Mouse (Mus musculus): ENCODE measurements around the gene Aldob. TPM values are rescaled to one million over a fixed set of nuclear protein-coding genes. Genes with fewer than 3 reads are reported as not detected.

Aldob gene
- 0.17 and 0.79 TPM in 2 replicates for polyA plus RNA-seq (2014; fragmentation: Nextera tagmentation; extraction: Ambion mirVana)

DNA sequence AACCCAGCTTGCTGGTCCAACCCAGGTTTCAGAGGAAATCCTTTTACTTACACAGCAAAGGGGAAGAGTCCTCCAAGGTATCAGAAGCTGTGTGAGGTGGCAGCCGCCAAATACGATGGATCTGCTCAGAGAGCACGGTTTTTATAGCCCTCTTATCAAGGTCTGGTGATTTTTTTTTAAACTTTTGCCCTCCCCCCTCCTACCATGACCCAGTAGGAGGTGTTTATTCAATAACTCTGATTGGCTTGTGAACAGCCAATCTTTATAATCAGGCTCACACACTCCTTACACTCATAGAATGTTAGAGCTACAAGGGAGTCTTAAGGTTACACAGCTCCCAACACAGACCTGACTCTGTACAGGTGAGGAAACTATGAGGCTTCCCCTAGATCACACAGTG lies at the start of gene Aldob:
TSS of gene Aldob (minus strand) at position 164 of the 400 bp plus-strand sequence.
- Histone ChIP-seq H3K9me3 (replicated peaks; ENCODE audit: control insufficient read depth, low read length) (no peaks in the 10 kb centered on the region), H3K36me3 (ENCODE audit: control insufficient read depth, insufficient read depth, low read length) (no peaks in the 10 kb centered on the region), H3K4me2 (no peak within 1 kb of the TSS), H3K27me3 (ENCODE audit: control insufficient read depth, insufficient read depth, low read length) (no peaks in the 10 kb centered on the region), H3K27ac (ENCODE audit: low read depth, low read length) (no peak within 1 kb of the TSS), H3K9ac (ENCODE audit: low read depth, low read length) (no peak within 1 kb of the TSS), H3K4me3 (ENCODE audit: low read depth, low read length) (no peak within 1 kb of the TSS), H3K4me1 (ENCODE audit: control insufficient read depth, insufficient read depth, low read length) (no peaks in the 10 kb centered on the region)
- 40% methylated on average over 3 of the region's 3 CpGs for WGBS (ENCODE audit: insufficient replicate concordance)
- no peak for ATAC-seq (replicated peaks; ENCODE audit: insufficient number of reproducible peaks, low FRiP score, low TSS enrichment)

DNA sequence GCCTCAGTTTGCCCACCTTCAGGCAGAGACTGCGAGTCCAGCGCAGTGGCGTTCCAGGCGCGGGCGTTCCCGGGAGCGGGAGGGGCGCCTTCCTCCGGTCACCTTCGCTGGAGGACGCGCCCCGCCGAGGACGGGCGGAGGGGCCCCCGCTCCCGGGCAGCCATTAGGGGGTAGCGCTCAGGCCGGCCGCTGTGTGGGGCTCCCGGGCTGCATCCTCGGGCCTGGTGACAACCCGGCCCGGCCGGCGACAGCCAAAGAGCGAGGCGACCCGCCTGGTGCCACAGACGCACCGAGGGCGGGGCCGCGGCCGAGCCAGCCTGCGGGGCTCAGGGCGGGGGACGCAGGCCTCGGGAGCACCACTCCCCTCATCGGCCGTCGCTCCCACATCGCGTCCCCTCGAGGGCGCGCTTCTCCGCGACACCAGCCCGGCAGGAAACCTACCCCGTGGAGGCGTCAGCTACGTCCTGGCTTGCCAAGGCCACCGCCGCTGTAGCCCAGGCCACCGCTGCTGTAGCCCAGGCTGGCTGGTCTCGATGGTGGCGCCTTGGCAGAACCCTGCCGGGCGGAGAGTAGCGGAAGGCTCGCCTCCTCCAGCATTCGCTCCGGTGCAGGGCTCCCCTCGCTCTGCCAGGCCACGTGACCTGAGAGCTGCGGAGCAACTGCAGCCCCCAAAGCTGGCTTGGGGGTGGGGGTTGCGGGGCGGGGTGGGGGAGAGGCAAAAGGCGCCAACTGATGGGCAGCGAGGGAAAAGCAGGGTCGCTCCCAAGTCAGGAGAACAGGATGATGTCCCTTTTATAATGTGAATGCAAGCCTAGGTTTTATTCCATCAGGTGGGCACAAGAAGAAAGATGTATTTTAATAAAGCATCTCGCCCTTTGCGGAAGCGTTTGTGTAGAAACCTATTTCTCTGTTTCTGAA lies 48.1 kb upstream of the Aldob start, which contains the start of gene Tmem246:
TSS of gene Tmem246 (minus strand) at position 694 of the 918 bp plus-strand sequence.
- H3K36me3 ChIP-seq (ENCODE audit: control insufficient read depth, insufficient read depth, low read length), result no peaks in the 10 kb centered on the region
- peak within 1 kb of the TSS; percentile 72 for H3K4me2 ChIP-seq
- no peaks in the 10 kb centered on the region for H3K27me3 ChIP-seq (ENCODE audit: control insufficient read depth, insufficient read depth, low read length)
- WGBS (ENCODE audit: insufficient replicate concordance), result under 1% methylated on average over 64 of the region's 77 CpGs
- H3K9me3 ChIP-seq (replicated peaks; ENCODE audit: control insufficient read depth, low read length), result no peaks in the 10 kb centered on the region
- H3K4me3 ChIP-seq (ENCODE audit: low read depth, low read length), result peak within 1 kb of the TSS; percentile 84
- H3K9ac ChIP-seq (ENCODE audit: low read depth, low read length), result peak within 1 kb of the TSS; percentile 88
- H3K27ac ChIP-seq (ENCODE audit: low read depth, low read length), result peak within 1 kb of the TSS; percentile 89
- no peaks in the 10 kb centered on the region for H3K4me1 ChIP-seq (ENCODE audit: control insufficient read depth, insufficient read depth, low read length)
- peak; percentile 86 for ATAC-seq (replicated peaks; ENCODE audit: insufficient number of reproducible peaks, low FRiP score, low TSS enrichment)

DNA sequence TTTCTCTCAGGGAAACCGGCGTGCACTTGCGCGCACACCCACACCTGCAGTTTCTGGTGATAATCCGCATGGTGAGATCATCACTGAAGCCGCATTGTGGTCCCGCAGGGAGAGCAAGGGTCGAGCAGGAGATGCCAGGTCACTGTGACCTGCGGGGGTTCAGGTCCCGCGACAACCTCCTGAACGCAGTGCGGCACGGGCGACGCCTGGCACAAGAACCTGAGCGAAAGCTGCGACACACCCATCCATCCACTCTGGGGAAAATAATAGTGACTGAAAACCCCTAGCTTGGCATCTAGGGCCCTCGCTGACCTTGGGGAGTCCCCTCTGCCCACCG lies 47.5 kb upstream of the Aldob start:
- Histone ChIP-seq H3K27ac (ENCODE audit: low read depth, low read length) (peak overlapping the region; percentile 89), H3K9ac (ENCODE audit: low read depth, low read length) (peak overlapping the region; percentile 88), H3K9me3 (replicated peaks; ENCODE audit: control insufficient read depth, low read length) (no peaks in the 10 kb centered on the region), H3K4me1 (ENCODE audit: control insufficient read depth, insufficient read depth, low read length) (no peaks in the 10 kb centered on the region), H3K36me3 (ENCODE audit: control insufficient read depth, insufficient read depth, low read length) (no peaks in the 10 kb centered on the region), H3K27me3 (ENCODE audit: control insufficient read depth, insufficient read depth, low read length) (no peaks in the 10 kb centered on the region), H3K4me3 (ENCODE audit: low read depth, low read length) (peak overlapping the region; percentile 84), H3K4me2 (peak overlapping the region; percentile 72)
- ATAC-seq (replicated peaks; ENCODE audit: insufficient number of reproducible peaks, low FRiP score, low TSS enrichment), result peak; percentile 68
- under 1% methylated on average over 20 of the region's 20 CpGs for WGBS (ENCODE audit: insufficient replicate concordance)

DNA sequence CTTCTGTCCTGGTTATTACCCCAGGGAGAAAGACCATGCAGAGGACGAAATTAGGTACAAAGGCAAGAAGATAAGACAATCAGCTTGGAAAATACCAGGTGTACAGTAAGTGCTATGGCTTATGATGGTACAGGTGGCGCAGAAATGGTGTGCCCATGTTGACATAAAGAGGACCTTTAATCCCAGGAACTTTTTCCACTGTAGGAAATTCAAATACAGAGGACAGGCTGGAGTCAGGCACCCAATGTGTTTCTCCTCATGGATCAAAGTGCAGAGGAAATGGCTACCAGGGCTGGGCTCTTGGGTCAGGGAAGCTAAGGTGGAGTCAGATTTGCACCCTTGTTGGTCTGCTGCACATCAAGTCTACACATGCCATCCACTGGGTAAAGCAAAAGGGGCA lies 40.8 kb upstream of the Aldob start:
- WGBS (ENCODE audit: insufficient replicate concordance), result 75% methylated on average over 2 of the region's 2 CpGs
- Histone ChIP-seq H3K36me3 (ENCODE audit: control insufficient read depth, insufficient read depth, low read length) (peaks cover 4% of the 10 kb centered on the region), H3K4me2 (no peak overlapping the region), H3K9me3 (replicated peaks; ENCODE audit: control insufficient read depth, low read length) (no peaks in the 10 kb centered on the region), H3K27me3 (ENCODE audit: control insufficient read depth, insufficient read depth, low read length) (no peaks in the 10 kb centered on the region), H3K27ac (ENCODE audit: low read depth, low read length) (no peak overlapping the region), H3K4me3 (ENCODE audit: low read depth, low read length) (no peak overlapping the region), H3K9ac (ENCODE audit: low read depth, low read length) (no peak overlapping the region), H3K4me1 (ENCODE audit: control insufficient read depth, insufficient read depth, low read length) (no peaks in the 10 kb centered on the region)
- no peak for ATAC-seq (replicated peaks; ENCODE audit: insufficient number of reproducible peaks, low FRiP score, low TSS enrichment)

- no peak overlapping the region for H3K27ac ChIP-seq (ENCODE audit: low read depth, low read length)
- ATAC-seq (replicated peaks; ENCODE audit: insufficient number of reproducible peaks, low FRiP score, low TSS enrichment), result no peak
- WGBS (ENCODE audit: insufficient replicate concordance), result 89% methylated on average over 10 of the region's 10 CpGs
- H3K9me3 ChIP-seq (replicated peaks; ENCODE audit: control insufficient read depth, low read length), result no peaks in the 10 kb centered on the region
- H3K27me3 ChIP-seq (ENCODE audit: control insufficient read depth, insufficient read depth, low read length), result no peaks in the 10 kb centered on the region
- no peak overlapping the region for H3K9ac ChIP-seq (ENCODE audit: low read depth, low read length)
- H3K4me2 ChIP-seq, result no peak overlapping the region
- H3K4me1 ChIP-seq (ENCODE audit: control insufficient read depth, insufficient read depth, low read length), result no peaks in the 10 kb centered on the region; the same call in 1 of the 2 replicates
- H3K36me3 ChIP-seq (ENCODE audit: control insufficient read depth, insufficient read depth, low read length), result peaks cover 4% of the 10 kb centered on the region
- H3K4me3 ChIP-seq (ENCODE audit: low read depth, low read length), result no peak overlapping the region
Measured at GRCm38 (mm10) chr4:49586811-49587210, 37.5 kb upstream of the Aldob start.

GRCm38 (mm10) chr4:49585524-49586101 lies 36.3 kb upstream of the Aldob start:
- Histone ChIP-seq H3K27ac (ENCODE audit: low read depth, low read length) (no peak overlapping the region), H3K9ac (ENCODE audit: low read depth, low read length) (no peak overlapping the region), H3K4me3 (ENCODE audit: low read depth, low read length) (no peak overlapping the region), H3K27me3 (ENCODE audit: control insufficient read depth, insufficient read depth, low read length) (no peaks in the 10 kb centered on the region), H3K36me3 (ENCODE audit: control insufficient read depth, insufficient read depth, low read length) (peaks cover 4% of the 10 kb centered on the region), H3K4me1 (ENCODE audit: control insufficient read depth, insufficient read depth, low read length) (no peaks in the 10 kb centered on the region; the same call in 1 of the 2 replicates), H3K4me2 (no peak overlapping the region), H3K9me3 (replicated peaks; ENCODE audit: control insufficient read depth, low read length) (no peaks in the 10 kb centered on the region)
- ATAC-seq (replicated peaks; ENCODE audit: insufficient number of reproducible peaks, low FRiP score, low TSS enrichment), result no peak
- 69% methylated on average over 7 of the region's 7 CpGs for WGBS (ENCODE audit: insufficient replicate concordance)

- Histone ChIP-seq H3K9me3 (replicated peaks; ENCODE audit: control insufficient read depth, low read length) (no peaks in the 10 kb centered on the region), H3K4me1 (ENCODE audit: control insufficient read depth, insufficient read depth, low read length) (no peaks in the 10 kb centered on the region; the same call in 1 of the 2 replicates), H3K9ac (ENCODE audit: low read depth, low read length) (no peak overlapping the region), H3K4me2 (no peak overlapping the region), H3K27me3 (ENCODE audit: control insufficient read depth, insufficient read depth, low read length) (no peaks in the 10 kb centered on the region), H3K4me3 (ENCODE audit: low read depth, low read length) (no peak overlapping the region), H3K36me3 (ENCODE audit: control insufficient read depth, insufficient read depth, low read length) (peaks cover 4% of the 10 kb centered on the region), H3K27ac (ENCODE audit: low read depth, low read length) (peak overlapping the region; percentile 41; the same call in 1 of the 2 replicates)
- 56% methylated on average over 14 of the region's 14 CpGs for WGBS (ENCODE audit: insufficient replicate concordance)
- ATAC-seq (replicated peaks; ENCODE audit: insufficient number of reproducible peaks, low FRiP score, low TSS enrichment), result 0 out of 2 replicates have a peak, but pooled peaks have one; percentile 26
Measured at GRCm38 (mm10) chr4:49583965-49584831, 34.9 kb upstream of the Aldob start.

DNA sequence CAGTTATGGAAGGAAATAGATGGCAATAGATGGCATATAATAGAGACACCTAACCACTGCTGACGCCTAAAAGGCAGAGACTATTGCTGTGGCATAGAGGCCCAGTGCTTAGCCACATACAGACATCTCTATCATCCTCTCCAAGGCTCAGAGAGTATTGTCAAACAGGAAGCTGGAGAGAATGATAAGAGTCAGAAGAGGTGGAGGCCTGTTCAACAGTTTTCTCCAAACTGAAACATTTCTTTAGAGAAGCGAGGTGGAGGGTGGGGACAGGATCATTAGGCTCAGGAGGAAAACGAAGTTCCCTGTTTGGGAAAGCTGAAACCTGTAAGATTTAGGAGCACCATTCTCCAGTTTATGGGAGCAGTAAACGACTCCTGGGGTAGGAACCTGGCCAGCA lies 31.9 kb upstream of the Aldob start:
- H3K27me3 ChIP-seq (ENCODE audit: control insufficient read depth, insufficient read depth, low read length), result no peaks in the 10 kb centered on the region
- H3K27ac ChIP-seq (ENCODE audit: low read depth, low read length), result no peak overlapping the region
- H3K36me3 ChIP-seq (ENCODE audit: control insufficient read depth, insufficient read depth, low read length), result peaks cover 3% of the 10 kb centered on the region
- no peaks in the 10 kb centered on the region for H3K9me3 ChIP-seq (replicated peaks; ENCODE audit: control insufficient read depth, low read length)
- H3K4me3 ChIP-seq (ENCODE audit: low read depth, low read length), result no peak overlapping the region
- no peak for ATAC-seq (replicated peaks; ENCODE audit: insufficient number of reproducible peaks, low FRiP score, low TSS enrichment)
- 53% methylated on average over 4 of the region's 4 CpGs for WGBS (ENCODE audit: insufficient replicate concordance)
- H3K4me1 ChIP-seq (ENCODE audit: control insufficient read depth, insufficient read depth, low read length), result no peaks in the 10 kb centered on the region; the same call in 1 of the 2 replicates
- no peak overlapping the region for H3K4me2 ChIP-seq
- H3K9ac ChIP-seq (ENCODE audit: low read depth, low read length), result no peak overlapping the region
